Mouse (Mus musculus): ENCODE measurements around the gene Hist1h2bp. TPM values are rescaled to one million over a fixed set of nuclear protein-coding genes. Genes with fewer than 3 reads are reported as not detected.
"Not testable (repeated sequence)": the region's sequence is repeated elsewhere in the genome, so short reads cannot be mapped to it uniquely, and the experiment has no call there.

Gene Hist1h2bp
- polyA plus RNA-seq, 1 experiment from 2014 or later: 0.56 TPM

- H3K27ac ChIP-seq (replicated peaks); H3K4me1 ChIP-seq; H3K4me2 ChIP-seq; H3K9me3 ChIP-seq (replicated peaks); H3K4me3 ChIP-seq (replicated peaks); H3K9ac ChIP-seq (replicated peaks); H3K36me3 ChIP-seq; ATAC-seq (ENCODE audit: low FRiP score); H3K27me3 ChIP-seq (replicated peaks): not testable (repeated sequence)
- 79% methylated on average over 7 of the region's 16 CpGs for WGBS
These were observed 33.0 kb downstream of the Hist1h2bp start for GRCm38 (mm10) chr13:21820082-21820890.

- H3K9ac ChIP-seq (replicated peaks): no peak overlapping the region
- no peaks in the 10 kb centered on the region for H3K9me3 ChIP-seq (replicated peaks)
- no peaks in the 10 kb centered on the region for H3K4me1 ChIP-seq
- no peak overlapping the region for H3K27ac ChIP-seq (replicated peaks)
- no peak overlapping the region for H3K4me2 ChIP-seq
- no peak overlapping the region for H3K4me3 ChIP-seq (replicated peaks)
- no peak for ATAC-seq (ENCODE audit: low FRiP score)
- H3K36me3 ChIP-seq: no peaks in the 10 kb centered on the region
- WGBS: 84% methylated on average over 3 of the region's 3 CpGs
- H3K27me3 ChIP-seq (replicated peaks): no peaks in the 10 kb centered on the region
These were observed 41.2 kb downstream of the Hist1h2bp start for GRCm38 (mm10) chr13:21828511-21828910.

- H3K9ac ChIP-seq (replicated peaks): no peak overlapping the region
- no peaks in the 10 kb centered on the region for H3K9me3 ChIP-seq (replicated peaks)
- no peak for ATAC-seq (ENCODE audit: low FRiP score)
- H3K36me3 ChIP-seq: no peaks in the 10 kb centered on the region
- WGBS: 88% methylated on average over 10 of the region's 10 CpGs
- no peaks in the 10 kb centered on the region for H3K27me3 ChIP-seq (replicated peaks)
- no peaks in the 10 kb centered on the region for H3K4me1 ChIP-seq
- no peak overlapping the region for H3K4me2 ChIP-seq
- no peak overlapping the region for H3K4me3 ChIP-seq (replicated peaks)
- no peak overlapping the region for H3K27ac ChIP-seq (replicated peaks)
These were observed 43.1 kb downstream of the Hist1h2bp start for GRCm38 (mm10) chr13:21830344-21830743.

GRCm38 (mm10) chr13:21831418-21832394 is 44.4 kb downstream of the Hist1h2bp start, which contains the start of gene Hist1h4n:
Hist1h4n (minus strand) TSS chr13:21832196.
- not testable (repeated sequence) for H3K9me3 ChIP-seq (replicated peaks); H3K27ac ChIP-seq (replicated peaks); H3K9ac ChIP-seq (replicated peaks); H3K27me3 ChIP-seq (replicated peaks); H3K36me3 ChIP-seq; H3K4me1 ChIP-seq
- WGBS: 0% methylated on average over 26 of the region's 58 CpGs
- H3K4me3 ChIP-seq (replicated peaks): peak within 1 kb of the TSS; percentile 25; the same call in 1 of the 2 replicates
- peak within 1 kb of the TSS; percentile 48 for H3K4me2 ChIP-seq
- peak; percentile 89 for ATAC-seq (ENCODE audit: low FRiP score)

GRCm38 (mm10) chr13:21833461-21833860 is 46.2 kb downstream of the Hist1h2bp start, which contains the start of the genes Hist1h2ap and Hist1h2br:
Hist1h2ap (minus strand) TSS chr13:21833507.
Hist1h2br (plus strand) TSS chr13:21833743.
- H3K9me3 ChIP-seq (replicated peaks); H3K27me3 ChIP-seq (replicated peaks); H3K4me1 ChIP-seq; H3K4me3 ChIP-seq (replicated peaks); H3K4me2 ChIP-seq; H3K27ac ChIP-seq (replicated peaks); H3K9ac ChIP-seq (replicated peaks); H3K36me3 ChIP-seq: not testable (repeated sequence)
- ATAC-seq (ENCODE audit: low FRiP score): peak; percentile 97
- no CpG with 5 or more reads among the region's 24 CpGs for WGBS

Small RNA genes within 50 kb of the gene (microRNA-seq; reads per million reads assigned to microRNA genes)
- not detected for gene Gm19658
- gene Gm44346: not detected
- not detected for gene Gm44454
- not detected for gene Gm44466

Other genes with a start within 250 kb of the Hist1h2bp start
- gene Olfr1366, start 244.7 kb upstream of the Hist1h2bp start, polyA plus RNA-seq (2015; fragmentation: Nextera tagmentation; extraction: Ambion mirVana): 0.08 and 0.11 TPM in 2 replicates
- 0.04 TPM in 2 replicates for gene Olfr1535, start 227.6 kb upstream of the Hist1h2bp start, polyA plus RNA-seq (2015; fragmentation: Nextera tagmentation; extraction: Ambion mirVana)
- gene Olfr1364, start 205.7 kb upstream of the Hist1h2bp start, polyA plus RNA-seq (2015; fragmentation: Nextera tagmentation; extraction: Ambion mirVana): not detected in 2 replicates
- not detected in 2 replicates for gene Olfr1362, start 173.4 kb upstream of the Hist1h2bp start, polyA plus RNA-seq (2015; fragmentation: Nextera tagmentation; extraction: Ambion mirVana)
- gene Olfr11, start 144.9 kb upstream of the Hist1h2bp start, polyA plus RNA-seq (2015; fragmentation: Nextera tagmentation; extraction: Ambion mirVana): 0.04 TPM in 1 of 2 replicates, not detected in the other
- gene Olfr1361, start 124.1 kb upstream of the Hist1h2bp start, polyA plus RNA-seq (2015; fragmentation: Nextera tagmentation; extraction: Ambion mirVana): not detected in 2 replicates
- gene Olfr1360, start 110.1 kb upstream of the Hist1h2bp start, polyA plus RNA-seq (2015; fragmentation: Nextera tagmentation; extraction: Ambion mirVana): not detected in 2 replicates
- not detected in 2 replicates for gene Olfr1359, start 89.3 kb upstream of the Hist1h2bp start, polyA plus RNA-seq (2015; fragmentation: Nextera tagmentation; extraction: Ambion mirVana)
- gene Hist1h2bl, start 71.3 kb upstream of the Hist1h2bp start, polyA plus RNA-seq (2015; fragmentation: Nextera tagmentation; extraction: Ambion mirVana): not detected in 2 replicates
- gene Hist1h2ai, start 71.0 kb upstream of the Hist1h2bp start, polyA plus RNA-seq (2015; fragmentation: Nextera tagmentation; extraction: Ambion mirVana): 7.9 and 9.5 TPM in 2 replicates
- 3.2 and 5.6 TPM in 2 replicates for gene Hist1h3h, start 69.8 kb upstream of the Hist1h2bp start, polyA plus RNA-seq (2015; fragmentation: Nextera tagmentation; extraction: Ambion mirVana)
- gene Hist1h2bm, start 65.4 kb upstream of the Hist1h2bp start, polyA plus RNA-seq (2015; fragmentation: Nextera tagmentation; extraction: Ambion mirVana): 0.87 and 2.3 TPM in 2 replicates
- gene Hist1h4j, start 52.4 kb upstream of the Hist1h2bp start, polyA plus RNA-seq (2015; fragmentation: Nextera tagmentation; extraction: Ambion mirVana): 0.45 and 0.56 TPM in 2 replicates
- 2.2 and 2.7 TPM in 2 replicates for gene Hist1h4k, start 37.0 kb upstream of the Hist1h2bp start, polyA plus RNA-seq (2015; fragmentation: Nextera tagmentation; extraction: Ambion mirVana)
- gene Hist1h2ak, start 33.6 kb upstream of the Hist1h2bp start, polyA plus RNA-seq (2015; fragmentation: Nextera tagmentation; extraction: Ambion mirVana): 5.6 and 7.7 TPM in 2 replicates
- not detected in 2 replicates for gene Hist1h2bn, start 33.3 kb upstream of the Hist1h2bp start, polyA plus RNA-seq (2015; fragmentation: Nextera tagmentation; extraction: Ambion mirVana)
- gene Hist1h1b, start 6.8 kb upstream of the Hist1h2bp start, polyA plus RNA-seq (2015; fragmentation: Nextera tagmentation; extraction: Ambion mirVana): 2.2 and 5.8 TPM in 2 replicates
- 20.1 and 38.6 TPM in 2 replicates for gene Hist1h3i, start 4.1 kb upstream of the Hist1h2bp start, polyA plus RNA-seq (2015; fragmentation: Nextera tagmentation; extraction: Ambion mirVana)
- gene Hist1h2an, start 243 bp upstream of the Hist1h2bp start, polyA plus RNA-seq (2015; fragmentation: Nextera tagmentation; extraction: Ambion mirVana): 4.1 TPM in 1 of 2 replicates, not detected in the other
- 3.9 and 10.2 TPM in 2 replicates for gene Hist1h2bq, start 22.7 kb downstream of the Hist1h2bp start, polyA plus RNA-seq (2015; fragmentation: Nextera tagmentation; extraction: Ambion mirVana)
- gene Hist1h2ao, start 23.0 kb downstream of the Hist1h2bp start, polyA plus RNA-seq (2015; fragmentation: Nextera tagmentation; extraction: Ambion mirVana): 1.5 TPM in 1 of 2 replicates, not detected in the other
- gene Hist1h4m, start 24.3 kb downstream of the Hist1h2bp start, polyA plus RNA-seq (2015; fragmentation: Nextera tagmentation; extraction: Ambion mirVana): not detected in 2 replicates
- gene Hist1h4n, start 44.7 kb downstream of the Hist1h2bp start, polyA plus RNA-seq (2015; fragmentation: Nextera tagmentation; extraction: Ambion mirVana): 3.9 and 6.9 TPM in 2 replicates
- gene Hist1h2ap, start 46.0 kb downstream of the Hist1h2bp start, polyA plus RNA-seq (2015; fragmentation: Nextera tagmentation; extraction: Ambion mirVana): 380 and 932 TPM in 2 replicates
- gene Hist1h2br, start 46.3 kb downstream of the Hist1h2bp start, polyA plus RNA-seq (2015; fragmentation: Nextera tagmentation; extraction: Ambion mirVana): 3.4 and 10.4 TPM in 2 replicates
- gene Zfp184, start 157.6 kb downstream of the Hist1h2bp start, polyA plus RNA-seq (2015; fragmentation: Nextera tagmentation; extraction: Ambion mirVana): 10.3 and 11.5 TPM in 2 replicates
- 0.11 TPM in 1 of 2 replicates, not detected in the other for gene Pom121l2, start 193.7 kb downstream of the Hist1h2bp start, polyA plus RNA-seq (2015; fragmentation: Nextera tagmentation; extraction: Ambion mirVana)
- 0.09 and 167 TPM in 2 replicates for gene Prss16, start 222.3 kb downstream of the Hist1h2bp start, polyA plus RNA-seq (2015; fragmentation: Nextera tagmentation; extraction: Ambion mirVana)
- gene Hist1h2ah, start 248.1 kb downstream of the Hist1h2bp start, polyA plus RNA-seq (2015; fragmentation: Nextera tagmentation; extraction: Ambion mirVana): 4.5 TPM in 1 of 2 replicates, not detected in the other
- gene Hist1h2bk, start 248.4 kb downstream of the Hist1h2bp start, polyA plus RNA-seq (2015; fragmentation: Nextera tagmentation; extraction: Ambion mirVana): 0.97 and 2.2 TPM in 2 replicates